Mouse (Mus musculus): ENCODE measurements around the gene Eif4g1.

Gene Eif4g1

GRCm38 (mm10) chr16:20672965-20673705, 5.0 kb downstream of the Eif4g1 start:
- no peak for DNase-seq (ENCODE audit: low spot score)

- DNase-seq (ENCODE audit: low spot score): no peak
Observed at GRCm38 (mm10) chr16:20673706-20674303, 5.7 kb downstream of the Eif4g1 start.

GRCm38 (mm10) chr16:20675213-20675612, 7.1 kb downstream of the Eif4g1 start:
- DNase-seq (ENCODE audit: low spot score): no peak

GRCm38 (mm10) chr16:20676702-20677101, 8.6 kb downstream of the Eif4g1 start:
- no peak for DNase-seq (ENCODE audit: low spot score)

- no peak for DNase-seq (ENCODE audit: low spot score)
Observed at GRCm38 (mm10) chr16:20677380-20677779, 9.3 kb downstream of the Eif4g1 start.

- no peak for DNase-seq (ENCODE audit: low spot score)
Observed at GRCm38 (mm10) chr16:20677974-20678675, 10.0 kb downstream of the Eif4g1 start.

GRCm38 (mm10) chr16:20690774-20691173, 22.7 kb downstream of the Eif4g1 start:
- no peak for DNase-seq (ENCODE audit: low spot score)

GRCm38 (mm10) chr16:20691617-20692016, 23.5 kb downstream of the Eif4g1 start:
- no peak for DNase-seq (ENCODE audit: low spot score)

- no peak for DNase-seq (ENCODE audit: low spot score)
Observed at GRCm38 (mm10) chr16:20692241-20692965, 24.3 kb downstream of the Eif4g1 start.

GRCm38 (mm10) chr16:20693111-20693701, 25.1 kb downstream of the Eif4g1 start, which contains the start of gene Fam131a:
TSS of gene Fam131a (plus strand) at chr16:20693241.
- DNase-seq (ENCODE audit: low spot score): peak; percentile 88

- DNase-seq (ENCODE audit: low spot score): no peak
Observed at GRCm38 (mm10) chr16:20694781-20695180, 26.7 kb downstream of the Eif4g1 start.

GRCm38 (mm10) chr16:20695622-20696323, 27.7 kb downstream of the Eif4g1 start:
- peak; percentile 83 for DNase-seq (ENCODE audit: low spot score)

- no peak for DNase-seq (ENCODE audit: low spot score)
Observed at GRCm38 (mm10) chr16:20699266-20699665, 31.2 kb downstream of the Eif4g1 start.

- no peak for DNase-seq (ENCODE audit: low spot score)
Observed at GRCm38 (mm10) chr16:20700036-20700435, 31.9 kb downstream of the Eif4g1 start.

GRCm38 (mm10) chr16:20701316-20701715, 33.2 kb downstream of the Eif4g1 start:
- no peak for DNase-seq (ENCODE audit: low spot score)

GRCm38 (mm10) chr16:20701729-20702521, 33.8 kb downstream of the Eif4g1 start:
- DNase-seq (ENCODE audit: low spot score): no peak

- no peak for DNase-seq (ENCODE audit: low spot score)
Observed at GRCm38 (mm10) chr16:20702522-20702893, 34.4 kb downstream of the Eif4g1 start.

GRCm38 (mm10) chr16:20703071-20703470, 35.0 kb downstream of the Eif4g1 start:
- DNase-seq (ENCODE audit: low spot score): no peak

GRCm38 (mm10) chr16:20703699-20704400, 35.7 kb downstream of the Eif4g1 start:
- no peak for DNase-seq (ENCODE audit: low spot score)

GRCm38 (mm10) chr16:20705786-20706185, 37.7 kb downstream of the Eif4g1 start:
- no peak for DNase-seq (ENCODE audit: low spot score)

Measured in layer of hippocampus, adult 9-10 months (tissue).